Mouse (Mus musculus) splenic B cell, adult 2 months (primary cell): ENCODE results near the gene Notum.
A peak's percentile ranks its signal among the peaks of the same experiment; 100 is the strongest.

Experiments used
- DNase-seq: peaks from one replicate; pipeline ENCODE4 v3.0.0-alpha.2; 2011; ENCODE audit warnings: low read depth, low spot score
- H3K27me3 ChIP-seq: 2 replicates; pipeline ENCODE4 v1.6.1; 2012; ENCODE audit warnings: mild to moderate bottlenecking, low read length, moderate library complexity, mixed read lengths; ENCODE audit not compliant: control insufficient read depth, poor library complexity, insufficient read depth, severe bottlenecking
- H3K36me3 ChIP-seq: 2 replicates; pipeline ENCODE4 v1.6.1; 2012; ENCODE audit warnings: mild to moderate bottlenecking, low read length, moderate library complexity, mixed read lengths; ENCODE audit not compliant: control insufficient read depth, poor library complexity, insufficient read depth, severe bottlenecking

Gene Notum

GRCm38 (mm10) chr11:120661076-120661460 lies at the start of gene Notum:
Notum (minus strand) TSS chr11:120661175.
- no peak for DNase-seq
- Histone ChIP-seq H3K36me3 (no peaks in the 10 kb centered on the region), H3K27me3 (no peaks in the 10 kb centered on the region; the same call in 1 of the 2 replicates)

- DNase-seq, result no peak
- no peaks in the 10 kb centered on the region for H3K36me3 ChIP-seq
- H3K27me3 ChIP-seq, result no peaks in the 10 kb centered on the region
Observed at GRCm38 (mm10) chr11:120710672-120711071, 49.7 kb upstream of the Notum start.

- H3K27me3 ChIP-seq, result no peaks in the 10 kb centered on the region
- no peak for DNase-seq
- H3K36me3 ChIP-seq, result no peaks in the 10 kb centered on the region
Observed at GRCm38 (mm10) chr11:120709551-120709950, 48.6 kb upstream of the Notum start.

- DNase-seq, result no peak
- H3K36me3 ChIP-seq, result peaks cover 2% of the 10 kb centered on the region; the same call in 1 of the 2 replicates
- H3K27me3 ChIP-seq, result no peaks in the 10 kb centered on the region
Observed at GRCm38 (mm10) chr11:120707969-120708368, 47.0 kb upstream of the Notum start.

GRCm38 (mm10) chr11:120707225-120707624 lies 46.2 kb upstream of the Notum start:
- Histone ChIP-seq H3K27me3 (no peaks in the 10 kb centered on the region), H3K36me3 (peaks cover 4% of the 10 kb centered on the region; the same call in 1 of the 2 replicates)
- no peak for DNase-seq

- DNase-seq, result no peak
- H3K27me3 ChIP-seq, result no peaks in the 10 kb centered on the region
- peaks cover 4% of the 10 kb centered on the region; the same call in 1 of the 2 replicates for H3K36me3 ChIP-seq
Observed at GRCm38 (mm10) chr11:120706120-120706519, 45.1 kb upstream of the Notum start.

GRCm38 (mm10) chr11:120704486-120705325 lies 43.7 kb upstream of the Notum start:
- DNase-seq, result no peak
- Histone ChIP-seq H3K27me3 (no peaks in the 10 kb centered on the region), H3K36me3 (peaks cover 6% of the 10 kb centered on the region; the same call in 1 of the 2 replicates)

GRCm38 (mm10) chr11:120703696-120704454 lies 42.9 kb upstream of the Notum start:
- DNase-seq, result no peak
- H3K27me3 ChIP-seq, result no peaks in the 10 kb centered on the region
- H3K36me3 ChIP-seq, result peaks cover 6% of the 10 kb centered on the region

GRCm38 (mm10) chr11:120697741-120698140 lies 36.8 kb upstream of the Notum start:
- DNase-seq, result no peak
- no peaks in the 10 kb centered on the region for H3K27me3 ChIP-seq

GRCm38 (mm10) chr11:120696568-120696967 lies 35.6 kb upstream of the Notum start:
- Histone ChIP-seq H3K36me3 (peaks cover 7% of the 10 kb centered on the region), H3K27me3 (no peaks in the 10 kb centered on the region)
- peak; percentile 26 for DNase-seq

More at GRCm38 (mm10) chr11:120697741-120698140, 36.8 kb upstream of the Notum start:
- H3K36me3 ChIP-seq, result peaks cover 9% of the 10 kb centered on the region

- Histone ChIP-seq H3K27me3 (no peaks in the 10 kb centered on the region), H3K36me3 (peaks cover 5% of the 10 kb centered on the region)
- DNase-seq, result no peak
Observed at GRCm38 (mm10) chr11:120695641-120696040, 34.7 kb upstream of the Notum start.

GRCm38 (mm10) chr11:120695184-120695583 lies 34.2 kb upstream of the Notum start:
- no peak for DNase-seq
- H3K27me3 ChIP-seq, result no peaks in the 10 kb centered on the region
- H3K36me3 ChIP-seq, result peaks cover 6% of the 10 kb centered on the region

GRCm38 (mm10) chr11:120693461-120693860 lies 32.5 kb upstream of the Notum start:
- Histone ChIP-seq H3K27me3 (no peaks in the 10 kb centered on the region), H3K36me3 (peaks cover 8% of the 10 kb centered on the region)
- DNase-seq, result no peak

- H3K36me3 ChIP-seq, result peaks cover 8% of the 10 kb centered on the region
- DNase-seq, result no peak
- no peaks in the 10 kb centered on the region for H3K27me3 ChIP-seq
Observed at GRCm38 (mm10) chr11:120692471-120693011, 31.6 kb upstream of the Notum start.

GRCm38 (mm10) chr11:120689365-120689764 lies 28.4 kb upstream of the Notum start:
- Histone ChIP-seq H3K27me3 (no peaks in the 10 kb centered on the region), H3K36me3 (peaks cover 8% of the 10 kb centered on the region)
- no peak for DNase-seq
